Mouse (Mus musculus): Measurements from ENCODE around the gene Olfr101. TPM values are rescaled to one million over a fixed set of nuclear protein-coding genes. Genes with fewer than 3 reads are reported as not detected.
A peak's percentile ranks its signal among the peaks of the same experiment; 100 is the strongest.

Olfr101 gene
- polyA plus RNA-seq, 1 experiment from 2014 or later = not detected

- Histone ChIP-seq H3K9ac (ENCODE audit: low read length) (peak overlapping the region; percentile 70), H3K27me3 (ENCODE audit: control insufficient read depth, insufficient read depth, low read length) (no peaks in the 10 kb centered on the region), H3K36me3 (ENCODE audit: control insufficient read depth, insufficient read depth) (no peaks in the 10 kb centered on the region), H3K9me3 (replicated peaks; ENCODE audit: control insufficient read depth, low read length) (no peaks in the 10 kb centered on the region), H3K4me2 (ENCODE audit: low read depth, low read length) (peak overlapping the region; percentile 97), H3K4me3 (ENCODE audit: low read length) (peak overlapping the region; percentile 76), H3K27ac (ENCODE audit: low read length) (no peak overlapping the region), H3K4me1 (ENCODE audit: control insufficient read depth, insufficient read depth, low read length) (no peaks in the 10 kb centered on the region)
- WGBS = 49% methylated on average over 8 of the region's 8 CpGs
- ATAC-seq (replicated peaks; ENCODE audit: extremely low read depth, insufficient read depth, low FRiP score) = peak; percentile 75
These were observed 33.4 kb downstream of the Olfr101 start for GRCm38 (mm10) chr17:37270702-37271092.

GRCm38 (mm10) chr17:37270058-37270701 is 33.9 kb downstream of the Olfr101 start, which contains the start of gene H2-M3:
Gene H2-M3, plus strand, starts transcription at chr17:37270220.
- peak; percentile 87 for ATAC-seq (replicated peaks; ENCODE audit: extremely low read depth, insufficient read depth, low FRiP score)
- H3K9ac ChIP-seq (ENCODE audit: low read length) = peak within 1 kb of the TSS; percentile 70
- peak within 1 kb of the TSS; percentile 97 for H3K4me2 ChIP-seq (ENCODE audit: low read depth, low read length)
- no peaks in the 10 kb centered on the region for H3K9me3 ChIP-seq (replicated peaks; ENCODE audit: control insufficient read depth, low read length)
- H3K4me3 ChIP-seq (ENCODE audit: low read length) = peak within 1 kb of the TSS; percentile 76
- no peaks in the 10 kb centered on the region for H3K36me3 ChIP-seq (ENCODE audit: control insufficient read depth, insufficient read depth)
- 2% methylated on average over 26 of the region's 26 CpGs for WGBS
- H3K4me1 ChIP-seq (ENCODE audit: control insufficient read depth, insufficient read depth, low read length) = no peaks in the 10 kb centered on the region
- H3K27me3 ChIP-seq (ENCODE audit: control insufficient read depth, insufficient read depth, low read length) = no peaks in the 10 kb centered on the region
- H3K27ac ChIP-seq (ENCODE audit: low read length) = no peak within 1 kb of the TSS

GRCm38 (mm10) chr17:37263626-37264025 is 40.5 kb downstream of the Olfr101 start, which contains the start of gene Olfr98:
Gene Olfr98, minus strand, starts transcription at chr17:37263749.
- WGBS = 69% methylated on average over 1 of the region's 1 CpGs
- Histone ChIP-seq H3K27me3 (ENCODE audit: control insufficient read depth, insufficient read depth, low read length) (no peaks in the 10 kb centered on the region), H3K36me3 (ENCODE audit: control insufficient read depth, insufficient read depth) (no peaks in the 10 kb centered on the region), H3K4me1 (ENCODE audit: control insufficient read depth, insufficient read depth, low read length) (no peaks in the 10 kb centered on the region), H3K4me3 (ENCODE audit: low read length) (no peak within 1 kb of the TSS), H3K9ac (ENCODE audit: low read length) (no peak within 1 kb of the TSS), H3K4me2 (ENCODE audit: low read depth, low read length) (no peak within 1 kb of the TSS), H3K9me3 (replicated peaks; ENCODE audit: control insufficient read depth, low read length) (no peaks in the 10 kb centered on the region), H3K27ac (ENCODE audit: low read length) (no peak within 1 kb of the TSS)
- no peak for ATAC-seq (replicated peaks; ENCODE audit: extremely low read depth, insufficient read depth, low FRiP score)

DNA sequence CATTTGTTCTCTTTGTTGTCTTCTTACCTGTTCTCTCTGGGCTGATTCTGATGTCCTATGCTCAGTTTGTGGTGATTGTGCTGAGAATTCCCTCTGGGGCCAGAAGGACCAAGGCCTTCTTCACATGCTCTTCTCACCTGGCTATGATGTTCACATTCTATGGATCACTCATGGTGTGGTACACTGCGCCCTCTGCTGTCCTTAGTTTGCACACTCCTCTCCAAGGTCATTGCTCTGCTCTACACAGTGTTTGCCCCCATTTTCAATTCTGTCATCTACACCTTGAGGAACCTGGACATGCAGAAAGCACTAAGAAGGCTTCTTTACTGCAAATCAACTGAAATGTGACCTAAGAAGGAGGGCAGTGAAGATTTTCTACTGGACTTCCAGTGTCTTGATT is 53.6 kb downstream of the Olfr101 start:
- H3K27me3 ChIP-seq (ENCODE audit: control insufficient read depth, insufficient read depth, low read length) = no peaks in the 10 kb centered on the region
- no peak overlapping the region for H3K4me2 ChIP-seq (ENCODE audit: low read depth, low read length)
- no peaks in the 10 kb centered on the region for H3K4me1 ChIP-seq (ENCODE audit: control insufficient read depth, insufficient read depth, low read length)
- H3K9me3 ChIP-seq (replicated peaks; ENCODE audit: control insufficient read depth, low read length) = no peaks in the 10 kb centered on the region
- WGBS = 7% methylated on average over 1 of the region's 1 CpGs
- no peaks in the 10 kb centered on the region for H3K36me3 ChIP-seq (ENCODE audit: control insufficient read depth, insufficient read depth)
- ATAC-seq (replicated peaks; ENCODE audit: extremely low read depth, insufficient read depth, low FRiP score) = no peak
- no peak overlapping the region for H3K27ac ChIP-seq (ENCODE audit: low read length)
- no peak overlapping the region for H3K4me3 ChIP-seq (ENCODE audit: low read length)
- no peak overlapping the region for H3K9ac ChIP-seq (ENCODE audit: low read length)

DNA sequence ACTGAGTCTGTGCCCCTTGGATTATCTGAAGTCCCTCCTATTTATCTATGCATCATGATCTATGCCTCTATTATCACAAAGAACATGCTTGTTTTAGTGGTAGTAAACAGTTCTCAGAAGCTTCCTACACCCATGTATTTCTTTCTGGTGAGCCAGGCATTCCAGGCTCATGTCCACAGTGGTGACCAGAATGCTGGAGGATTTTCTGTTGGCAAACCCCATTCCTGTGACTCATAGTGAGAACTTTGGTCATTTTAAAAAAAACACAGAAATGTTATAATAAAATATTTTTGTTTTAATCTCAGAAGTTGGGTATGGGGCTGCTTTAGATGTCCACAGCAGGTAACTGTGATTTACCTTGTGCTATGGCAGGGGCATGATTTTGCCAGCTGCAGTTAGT is 54.7 kb downstream of the Olfr101 start:
- H3K27me3 ChIP-seq (ENCODE audit: control insufficient read depth, insufficient read depth, low read length) = no peaks in the 10 kb centered on the region
- H3K4me1 ChIP-seq (ENCODE audit: control insufficient read depth, insufficient read depth, low read length) = no peaks in the 10 kb centered on the region
- H3K4me2 ChIP-seq (ENCODE audit: low read depth, low read length) = no peak overlapping the region
- no peaks in the 10 kb centered on the region for H3K9me3 ChIP-seq (replicated peaks; ENCODE audit: control insufficient read depth, low read length)
- no peak for ATAC-seq (replicated peaks; ENCODE audit: extremely low read depth, insufficient read depth, low FRiP score)
- H3K4me3 ChIP-seq (ENCODE audit: low read length) = no peak overlapping the region
- H3K36me3 ChIP-seq (ENCODE audit: control insufficient read depth, insufficient read depth) = no peaks in the 10 kb centered on the region
- no peak overlapping the region for H3K9ac ChIP-seq (ENCODE audit: low read length)
- H3K27ac ChIP-seq (ENCODE audit: low read length) = no peak overlapping the region

Other genes starting within 250 kb of the Olfr101 start
- gene Olfr90, start 215.8 kb downstream of the Olfr101 start, polyA plus RNA-seq (2015; fragmentation: Nextera tagmentation; extraction: Ambion mirVana) = not detected in 2 replicates
- gene Olfr91, start 206.0 kb downstream of the Olfr101 start, polyA plus RNA-seq (2015; fragmentation: Nextera tagmentation; extraction: Ambion mirVana) = not detected in 2 replicates
- gene Olfr92, start 184.2 kb downstream of the Olfr101 start, polyA plus RNA-seq (2015; fragmentation: Nextera tagmentation; extraction: Ambion mirVana) = not detected in 2 replicates
- not detected in 2 replicates for gene Olfr93, start 142.8 kb downstream of the Olfr101 start, polyA plus RNA-seq (2015; fragmentation: Nextera tagmentation; extraction: Ambion mirVana)
- gene Ubd, start 110.4 kb downstream of the Olfr101 start, polyA plus RNA-seq (2015; fragmentation: Nextera tagmentation; extraction: Ambion mirVana) = 2.8 and 5.6 TPM in 2 replicates
- gene Olfr94, start 103.3 kb downstream of the Olfr101 start, polyA plus RNA-seq (2015; fragmentation: Nextera tagmentation; extraction: Ambion mirVana) = not detected in 2 replicates
- gene Olfr95, start 91.2 kb downstream of the Olfr101 start, polyA plus RNA-seq (2015; fragmentation: Nextera tagmentation; extraction: Ambion mirVana) = not detected in 2 replicates
- not detected in 2 replicates for gene Olfr96, start 84.2 kb downstream of the Olfr101 start, polyA plus RNA-seq (2015; fragmentation: Nextera tagmentation; extraction: Ambion mirVana)
- not detected in 2 replicates for gene Olfr97, start 67.0 kb downstream of the Olfr101 start, polyA plus RNA-seq (2015; fragmentation: Nextera tagmentation; extraction: Ambion mirVana)
- not detected in 2 replicates for gene Olfr98, start 40.6 kb downstream of the Olfr101 start, polyA plus RNA-seq (2015; fragmentation: Nextera tagmentation; extraction: Ambion mirVana)
- gene H2-M3, start 34.1 kb downstream of the Olfr101 start, polyA plus RNA-seq (2015; fragmentation: Nextera tagmentation; extraction: Ambion mirVana) = 2.9 TPM in 2 replicates
- not detected in 2 replicates for gene Olfr99, start 20.9 kb downstream of the Olfr101 start, polyA plus RNA-seq (2015; fragmentation: Nextera tagmentation; extraction: Ambion mirVana)
- not detected in 2 replicates for gene Olfr102, start 12.7 kb upstream of the Olfr101 start, polyA plus RNA-seq (2015; fragmentation: Nextera tagmentation; extraction: Ambion mirVana)
- gene Olfr103, start 35.4 kb upstream of the Olfr101 start, polyA plus RNA-seq (2015; fragmentation: Nextera tagmentation; extraction: Ambion mirVana) = not detected in 2 replicates
- gene Olfr104-ps, start 55.3 kb upstream of the Olfr101 start, polyA plus RNA-seq (2015; fragmentation: Nextera tagmentation; extraction: Ambion mirVana) = not detected in 2 replicates
- gene Olfr105-ps, start 74.7 kb upstream of the Olfr101 start, polyA plus RNA-seq (2015; fragmentation: Nextera tagmentation; extraction: Ambion mirVana) = not detected in 2 replicates
- not detected in 2 replicates for gene Olfr106-ps, start 86.1 kb upstream of the Olfr101 start, polyA plus RNA-seq (2015; fragmentation: Nextera tagmentation; extraction: Ambion mirVana)
- gene Olfr107, start 94.9 kb upstream of the Olfr101 start, polyA plus RNA-seq (2015; fragmentation: Nextera tagmentation; extraction: Ambion mirVana) = not detected in 2 replicates
- gene Olfr108, start 141.2 kb upstream of the Olfr101 start, polyA plus RNA-seq (2015; fragmentation: Nextera tagmentation; extraction: Ambion mirVana) = not detected in 2 replicates
- gene Olfr109, start 154.6 kb upstream of the Olfr101 start, polyA plus RNA-seq (2015; fragmentation: Nextera tagmentation; extraction: Ambion mirVana) = not detected in 2 replicates
- 0.30 and 0.46 TPM in 2 replicates for gene H2-M2, start 179.2 kb upstream of the Olfr101 start, polyA plus RNA-seq (2015; fragmentation: Nextera tagmentation; extraction: Ambion mirVana)
- not detected in 2 replicates for gene Olfr110, start 188.2 kb upstream of the Olfr101 start, polyA plus RNA-seq (2015; fragmentation: Nextera tagmentation; extraction: Ambion mirVana)
- 0.17 TPM in 1 of 2 replicates, not detected in the other for gene Olfr111, start 203.7 kb upstream of the Olfr101 start, polyA plus RNA-seq (2015; fragmentation: Nextera tagmentation; extraction: Ambion mirVana)

Measured in heart, embryonic 16.5 days (tissue).